Mouse (Mus musculus) C2C12 (cell line): ENCODE measurements around the gene Tbcd.

Source experiments
- CEBPB ChIP-seq: IDR thresholded peaks from one replicate; pipeline ENCODE4 v1.6.1; 2011; ENCODE audit warnings: low read depth, mild to moderate bottlenecking, control low read depth, moderate library complexity
- CTCF ChIP-seq: IDR thresholded peaks from one replicate; pipeline ENCODE4 v1.5.1; 2011; ENCODE audit not compliant: control insufficient read depth, insufficient read depth, insufficient read length
- FOSL1 ChIP-seq: IDR thresholded peaks from one replicate; pipeline ENCODE4 v1.8.0; 2011; ENCODE audit warnings: mild to moderate bottlenecking, low read length; ENCODE audit not compliant: poor library complexity, insufficient read depth, severe bottlenecking
- MAX ChIP-seq: IDR thresholded peaks from one replicate; pipeline ENCODE4 v1.6.1; 2011; ENCODE audit warnings: mild to moderate bottlenecking, control low read depth
- MYOD1 ChIP-seq: IDR thresholded peaks from one replicate; pipeline ENCODE4 v1.6.1; 2011; ENCODE audit warnings: low read depth; ENCODE audit not compliant: control insufficient read depth, insufficient read length
- MYOG ChIP-seq: IDR thresholded peaks from one replicate; pipeline ENCODE4 v1.6.1; 2011; ENCODE audit not compliant: control insufficient read depth, insufficient read length; ENCODE audit errors: extremely low read depth
- USF1 ChIP-seq: IDR thresholded peaks from one replicate; pipeline ENCODE4 v1.6.1; 2011; ENCODE audit warnings: low read depth, mild to moderate bottlenecking, control low read depth, moderate library complexity

- no peak for TF ChIP-seq CTCF
- no peak for TF ChIP-seq USF1
- peak; percentile 30 for TF ChIP-seq FOSL1
- TF ChIP-seq MYOG = no peak
- peak; percentile 11 for TF ChIP-seq MAX
- no peak for TF ChIP-seq CEBPB
- peak; percentile 81 for TF ChIP-seq MYOD1
Measured at GRCm38 (mm10) chr11:121407366-121408155, 44.2 kb upstream of the Tbcd start.
